Mouse (Mus musculus): ENCODE data around the gene Pbsn.

GRCm38 (mm10) chrX:77801543-77801942, 51.9 kb downstream of the Pbsn start:
- TF ChIP-seq POLR2A (IDR thresholded peaks at IDR 0.05; ENCODE audit: borderline replicate concordance, insufficient read depth, low read length) (no peak), CTCF (IDR thresholded peaks at IDR 0.05; ENCODE audit: borderline replicate concordance, insufficient read depth, low read depth, low read length) (no peak)

All from cerebellum, adult 2 months (tissue).